Mouse (Mus musculus) 416B (cell line): ENCODE results near the gene Slc30a5.
"Not testable (repeated sequence)": the region's sequence is repeated elsewhere in the genome, so short reads cannot be mapped to it uniquely, and the experiment has no call there.

Experiments used
- DNase-seq: peaks from one replicate; pipeline ENCODE4 v3.0.0; 2011; ENCODE audit warnings: low read depth

Gene Slc30a5

GRCm38 (mm10) chr13:100832741-100833639, at the start of gene Slc30a5:
TSS of gene Slc30a5 (minus strand) at chr13:100833427.
- DNase-seq, result peak; percentile 99

GRCm38 (mm10) chr13:100881944-100882343, 48.7 kb upstream of the Slc30a5 start:
- DNase-seq, result peak; percentile 21

GRCm38 (mm10) chr13:100879806-100880205, 46.6 kb upstream of the Slc30a5 start:
- no peak for DNase-seq

GRCm38 (mm10) chr13:100879326-100879725, 46.1 kb upstream of the Slc30a5 start:
- DNase-seq, result no peak

- no peak for DNase-seq
Measured at GRCm38 (mm10) chr13:100878264-100878663, 45.0 kb upstream of the Slc30a5 start.

GRCm38 (mm10) chr13:100877703-100878102, 44.5 kb upstream of the Slc30a5 start:
- DNase-seq, result no peak

- peak; percentile 74 for DNase-seq
Measured at GRCm38 (mm10) chr13:100875103-100875502, 41.9 kb upstream of the Slc30a5 start.

GRCm38 (mm10) chr13:100874588-100874987, 41.4 kb upstream of the Slc30a5 start:
- no peak for DNase-seq

GRCm38 (mm10) chr13:100873530-100873929, 40.3 kb upstream of the Slc30a5 start:
- peak; percentile 40 for DNase-seq

GRCm38 (mm10) chr13:100871445-100872171, 38.4 kb upstream of the Slc30a5 start:
- DNase-seq, result no peak

- no peak for DNase-seq
Measured at GRCm38 (mm10) chr13:100869813-100870212, 36.6 kb upstream of the Slc30a5 start.

GRCm38 (mm10) chr13:100866311-100866710, 33.1 kb upstream of the Slc30a5 start:
- DNase-seq, result peak; percentile 93

GRCm38 (mm10) chr13:100865744-100866143, 32.5 kb upstream of the Slc30a5 start:
- DNase-seq, result no peak

GRCm38 (mm10) chr13:100863914-100864313, 30.7 kb upstream of the Slc30a5 start:
- DNase-seq, result not testable (repeated sequence)

GRCm38 (mm10) chr13:100859117-100859516, 25.9 kb upstream of the Slc30a5 start:
- DNase-seq, result no peak

GRCm38 (mm10) chr13:100854174-100854573, 20.9 kb upstream of the Slc30a5 start:
- peak; percentile 81 for DNase-seq

- DNase-seq, result peak; percentile 55
Measured at GRCm38 (mm10) chr13:100853120-100853519, 19.9 kb upstream of the Slc30a5 start.

- peak; percentile 22 for DNase-seq
Measured at GRCm38 (mm10) chr13:100849137-100849536, 15.9 kb upstream of the Slc30a5 start.

- no peak for DNase-seq
Measured at GRCm38 (mm10) chr13:100846891-100847579, 13.8 kb upstream of the Slc30a5 start.

GRCm38 (mm10) chr13:100846254-100846653, 13.0 kb upstream of the Slc30a5 start:
- DNase-seq, result peak; percentile 85

- peak; percentile 81 for DNase-seq
Measured at GRCm38 (mm10) chr13:100843944-100844343, 10.7 kb upstream of the Slc30a5 start.

GRCm38 (mm10) chr13:100843016-100843725, 9.9 kb upstream of the Slc30a5 start:
- DNase-seq, result peak; percentile 85
